Mouse (Mus musculus): ENCODE data around the gene Ctrl.

The Ctrl gene

DNA sequence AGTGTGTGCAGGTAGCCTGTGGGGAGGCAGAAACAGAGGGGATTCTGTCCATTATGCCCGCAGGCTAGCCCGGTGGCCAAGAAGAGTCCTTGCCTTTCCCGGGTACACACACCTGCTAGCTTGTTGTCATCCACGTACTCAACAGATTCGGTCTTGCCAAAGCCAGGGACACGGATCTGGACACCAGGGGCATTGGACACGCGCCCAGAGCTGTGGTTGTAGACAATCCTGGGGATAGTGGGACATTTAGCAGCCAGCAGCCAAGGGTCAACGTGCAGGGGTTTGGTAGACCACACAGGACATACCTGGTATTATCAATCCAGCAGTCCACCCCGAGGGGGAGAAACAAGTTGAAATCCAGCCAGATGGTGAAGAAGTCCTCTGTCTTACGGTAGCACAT lies 8.4 kb upstream of the Ctrl start:
- no peak for DNase-seq (ENCODE audit: extremely low read depth, insufficient read length, low spot score)

DNA sequence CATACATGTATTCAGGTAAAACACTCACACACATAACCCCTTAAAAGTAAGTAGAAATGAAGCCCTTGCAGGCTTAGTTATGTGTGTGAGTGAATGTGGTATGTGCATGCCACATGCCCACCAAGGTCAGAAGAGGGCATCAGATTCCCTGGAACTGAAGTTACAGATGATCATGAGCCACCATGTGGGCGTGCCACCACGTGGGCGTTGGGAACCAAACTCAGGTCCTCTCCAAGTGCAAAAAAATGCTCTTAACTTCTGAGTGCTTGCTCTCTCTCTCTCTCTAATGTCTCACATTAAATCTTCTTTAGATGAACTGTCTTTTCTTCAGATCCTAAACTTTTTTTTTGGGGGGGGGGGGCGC lies 4.6 kb upstream of the Ctrl start, which contains the start of gene Psmb10:
TSS of gene Psmb10 (minus strand) at position 139 of the 364 bp plus-strand sequence.
- no peak for DNase-seq (ENCODE audit: extremely low read depth, insufficient read length, low spot score)

DNA sequence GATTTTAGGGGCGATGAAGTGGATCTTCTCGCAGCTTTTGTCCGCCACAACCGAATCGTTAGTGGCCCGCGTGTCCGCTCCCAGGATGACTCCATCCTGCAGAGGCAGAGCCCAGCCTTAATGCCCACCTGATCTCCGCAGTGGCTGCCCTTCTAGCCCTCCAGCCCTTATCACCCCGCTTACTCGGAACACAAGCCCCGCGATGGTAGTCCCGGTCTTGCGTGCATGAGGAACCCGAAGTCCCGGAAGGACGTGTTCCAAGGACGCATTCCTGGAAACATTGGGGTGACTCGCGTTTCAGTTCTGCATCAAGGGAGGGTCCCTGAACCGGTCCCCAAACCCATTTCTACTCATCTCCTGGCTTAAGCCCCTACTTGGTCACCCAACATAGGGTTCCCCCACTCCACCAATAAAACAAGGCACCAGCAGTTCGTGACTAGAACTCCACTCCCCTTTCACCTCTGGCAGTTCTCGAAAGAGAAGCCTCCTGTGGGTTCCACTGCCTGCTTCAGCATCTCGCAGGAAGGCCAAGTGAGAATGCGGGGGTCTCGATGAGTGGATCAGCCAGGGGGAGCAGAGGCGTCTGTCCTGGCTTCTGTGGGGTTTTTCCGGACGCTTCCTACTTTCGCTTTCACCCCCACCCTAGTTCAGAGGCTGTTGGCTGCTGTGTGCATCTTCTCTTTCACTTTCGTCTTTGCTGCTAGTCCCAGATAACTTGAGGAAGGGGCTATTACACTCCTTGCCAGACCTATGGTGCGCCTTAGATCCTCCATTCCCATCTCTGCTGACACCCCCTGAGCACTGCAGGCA lies 4.0 kb upstream of the Ctrl start:
- DNase-seq (ENCODE audit: extremely low read depth, insufficient read length, low spot score): peak; percentile 60

DNA sequence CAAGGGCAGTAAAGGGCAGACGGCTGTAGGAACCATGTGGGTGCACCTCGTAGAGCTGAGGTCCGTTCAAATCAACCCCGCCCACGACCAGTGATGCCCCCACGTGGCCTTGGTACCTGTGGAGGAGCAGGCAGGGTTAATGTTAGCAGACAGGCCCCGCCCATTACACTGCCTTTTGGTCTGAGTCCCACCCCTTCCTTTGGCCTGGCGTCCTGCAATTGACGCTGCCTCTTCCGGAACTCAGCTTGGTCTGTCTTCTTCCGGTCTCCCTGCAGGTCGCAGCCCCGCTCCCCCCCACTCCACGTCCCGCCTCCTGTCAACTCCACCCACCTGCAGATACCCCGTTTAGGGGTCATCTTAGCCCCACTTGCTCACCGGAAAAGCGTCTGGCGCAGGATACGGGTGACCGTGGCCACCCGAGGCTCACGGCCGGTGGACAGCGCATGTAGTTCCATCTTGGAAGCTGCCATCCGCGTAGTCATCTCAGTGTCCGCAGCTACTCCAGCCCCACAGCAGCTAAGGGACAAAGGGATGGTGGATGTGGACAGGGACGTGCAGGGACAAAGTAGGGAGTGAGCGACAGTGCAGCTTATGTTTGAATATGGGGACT lies 3.3 kb upstream of the Ctrl start:
- peak; percentile 90 for DNase-seq (ENCODE audit: extremely low read depth, insufficient read length, low spot score)

DNA sequence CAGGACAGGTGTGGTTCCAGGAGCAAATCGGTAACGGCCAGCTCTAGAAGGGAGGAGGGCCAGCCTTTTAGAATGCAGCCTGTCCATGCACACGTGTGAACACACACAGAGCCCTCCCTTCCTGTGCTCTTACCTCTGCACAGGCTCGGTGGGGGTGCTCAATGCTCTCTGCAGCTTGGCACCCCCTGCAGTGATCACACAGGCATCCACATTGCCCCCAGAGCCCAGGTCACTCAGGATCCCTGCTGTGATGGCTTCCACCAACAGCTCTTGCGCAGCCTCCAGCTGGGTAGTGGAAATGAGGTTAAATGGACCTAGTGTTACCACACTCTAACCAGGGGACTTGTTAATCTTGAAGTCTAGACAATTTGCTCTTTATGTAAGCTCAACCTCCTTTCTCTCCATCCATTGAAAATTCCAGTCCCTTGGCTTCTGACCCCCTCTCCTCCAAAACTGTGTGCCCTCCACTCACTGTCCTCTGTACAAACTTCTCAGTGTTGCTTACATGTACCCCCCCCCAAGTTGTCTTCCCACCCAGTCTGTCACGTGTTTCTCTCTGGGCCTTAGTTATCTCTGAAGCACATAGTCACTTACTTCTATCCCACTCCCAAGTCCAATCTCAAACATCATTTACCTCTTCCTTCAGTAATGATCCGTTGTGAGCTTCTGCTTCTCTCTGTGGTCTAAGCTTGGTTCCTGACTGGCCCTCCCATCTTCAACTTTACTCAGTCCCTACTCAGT lies 2.4 kb upstream of the Ctrl start:
- no peak for DNase-seq (ENCODE audit: extremely low read depth, insufficient read length, low spot score)

DNA sequence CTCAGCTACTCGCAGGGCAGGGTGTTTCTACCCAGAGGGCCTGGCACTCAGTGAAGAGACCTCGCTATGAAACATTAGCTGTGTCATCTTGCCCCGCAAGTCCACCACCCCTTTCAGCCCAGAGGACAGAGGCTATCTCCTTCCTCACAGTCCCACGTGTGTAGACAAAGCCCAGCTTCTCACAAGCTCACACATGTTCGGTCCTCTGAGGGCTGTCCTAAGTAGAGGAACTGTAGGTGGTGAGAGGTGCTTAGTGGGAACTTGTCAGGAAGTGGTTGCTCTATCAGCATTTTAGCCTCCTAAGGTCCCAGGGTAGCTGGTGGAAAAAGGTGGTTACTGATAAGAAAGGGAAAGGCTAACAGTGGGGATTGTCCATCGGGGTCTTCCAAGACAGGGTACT lies 1.4 kb upstream of the Ctrl start:
- no peak for DNase-seq (ENCODE audit: extremely low read depth, insufficient read length, low spot score)

DNA sequence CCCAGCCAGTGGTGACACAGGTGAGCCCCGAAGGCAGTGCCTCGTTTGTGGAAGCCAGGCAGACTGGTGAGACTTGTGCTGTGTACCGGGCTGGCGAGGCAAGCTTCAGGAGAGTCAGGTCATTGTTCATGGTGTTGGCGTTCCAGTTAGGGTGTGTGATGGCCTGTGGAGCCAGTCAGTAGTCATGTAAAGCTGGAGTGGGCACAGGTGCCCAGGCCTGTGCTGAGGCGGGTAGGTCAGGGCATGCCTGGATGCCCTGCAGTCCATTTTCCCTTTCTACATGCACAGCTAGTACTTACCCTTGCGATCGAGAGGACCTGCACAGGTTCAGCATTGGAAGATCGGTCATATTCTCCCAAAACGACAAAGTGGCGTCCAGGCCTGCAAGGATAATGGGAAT lies 1.1 kb downstream of the Ctrl start:
- DNase-seq (ENCODE audit: extremely low read depth, insufficient read length, low spot score): no peak

DNA sequence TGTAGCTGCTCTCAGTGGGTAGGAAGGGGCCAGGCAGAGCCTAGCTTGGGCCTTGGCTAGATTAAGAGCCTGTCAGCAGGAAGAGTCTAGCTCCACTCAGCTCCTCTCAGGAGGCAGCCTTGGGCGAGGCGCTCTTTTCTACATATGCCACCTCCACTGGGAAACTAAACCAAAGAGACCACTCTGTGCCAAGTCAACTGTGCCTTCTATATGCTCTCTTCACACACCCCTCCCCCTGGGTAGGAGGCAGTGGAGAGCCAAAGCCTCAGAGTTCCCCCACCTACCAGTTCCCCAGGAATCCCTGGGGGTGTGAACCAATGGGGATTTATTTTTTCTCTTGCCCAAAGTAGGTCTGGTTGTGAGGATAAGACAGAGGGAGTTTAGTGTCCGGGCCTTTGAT lies 2.4 kb downstream of the Ctrl start:
- DNase-seq (ENCODE audit: extremely low read depth, insufficient read length, low spot score): no peak

DNA sequence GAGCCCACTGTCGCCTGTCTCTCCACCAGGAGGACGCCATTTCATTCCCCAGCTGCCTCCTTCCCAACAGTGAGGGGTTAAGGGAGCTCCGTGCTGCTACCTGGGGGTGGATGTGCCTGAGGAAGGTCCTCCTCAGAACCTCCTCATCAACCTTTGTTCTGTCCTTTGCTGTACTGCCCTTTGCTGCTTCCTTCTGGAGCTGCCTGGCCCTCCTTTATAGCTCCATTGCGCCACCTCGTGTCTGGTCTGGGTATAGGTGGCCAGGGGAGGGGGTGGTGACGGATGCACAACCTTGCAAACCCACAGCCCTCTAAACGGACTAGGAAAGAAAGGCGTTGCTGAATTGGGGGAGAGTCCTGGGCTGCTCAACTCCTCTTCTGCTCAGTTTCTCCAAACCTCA lies 3.1 kb downstream of the Ctrl start:
- DNase-seq (ENCODE audit: extremely low read depth, insufficient read length, low spot score): peak; percentile 51

DNA sequence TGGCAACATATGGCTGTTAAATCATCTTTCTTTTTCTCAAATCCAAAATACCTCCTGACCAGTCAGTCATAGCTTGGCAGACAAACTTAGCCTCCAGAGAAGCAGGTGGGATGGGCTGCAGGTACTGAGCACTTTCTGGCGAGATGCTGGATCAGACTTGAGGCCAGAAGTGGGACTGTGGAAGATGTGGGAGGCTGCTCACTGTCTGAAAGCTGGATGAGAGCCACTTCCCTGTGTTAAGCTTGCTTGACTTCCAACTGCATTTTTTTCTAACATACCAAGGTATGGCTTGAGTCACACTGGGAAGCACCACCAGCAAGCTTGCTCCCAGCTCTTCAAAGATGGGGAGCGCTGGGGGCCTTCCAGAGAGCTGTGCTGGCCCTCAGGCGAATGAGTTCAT lies 8.5 kb downstream of the Ctrl start:
- DNase-seq (ENCODE audit: extremely low read depth, insufficient read length, low spot score): no peak

DNA sequence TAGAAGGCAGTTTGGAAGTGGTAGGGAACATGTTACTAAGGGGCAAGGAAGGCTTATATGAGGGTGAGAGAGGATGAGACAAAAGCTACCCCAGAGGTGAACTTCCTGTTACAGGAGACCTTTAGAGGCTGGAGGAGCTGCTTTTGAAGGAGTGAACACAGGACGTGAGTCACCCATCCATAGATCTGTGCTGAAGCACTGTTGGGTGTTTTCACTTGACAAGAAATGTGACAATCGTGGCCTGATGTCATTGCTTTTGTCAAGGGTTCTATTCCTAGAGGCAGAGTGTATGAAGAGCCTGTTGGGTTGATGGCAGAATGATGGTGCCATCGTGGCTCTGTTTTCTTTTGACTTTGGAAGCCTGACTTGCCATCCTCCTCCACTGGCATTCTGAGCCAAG lies 14.3 kb downstream of the Ctrl start:
- DNase-seq (ENCODE audit: extremely low read depth, insufficient read length, low spot score): no peak

DNA sequence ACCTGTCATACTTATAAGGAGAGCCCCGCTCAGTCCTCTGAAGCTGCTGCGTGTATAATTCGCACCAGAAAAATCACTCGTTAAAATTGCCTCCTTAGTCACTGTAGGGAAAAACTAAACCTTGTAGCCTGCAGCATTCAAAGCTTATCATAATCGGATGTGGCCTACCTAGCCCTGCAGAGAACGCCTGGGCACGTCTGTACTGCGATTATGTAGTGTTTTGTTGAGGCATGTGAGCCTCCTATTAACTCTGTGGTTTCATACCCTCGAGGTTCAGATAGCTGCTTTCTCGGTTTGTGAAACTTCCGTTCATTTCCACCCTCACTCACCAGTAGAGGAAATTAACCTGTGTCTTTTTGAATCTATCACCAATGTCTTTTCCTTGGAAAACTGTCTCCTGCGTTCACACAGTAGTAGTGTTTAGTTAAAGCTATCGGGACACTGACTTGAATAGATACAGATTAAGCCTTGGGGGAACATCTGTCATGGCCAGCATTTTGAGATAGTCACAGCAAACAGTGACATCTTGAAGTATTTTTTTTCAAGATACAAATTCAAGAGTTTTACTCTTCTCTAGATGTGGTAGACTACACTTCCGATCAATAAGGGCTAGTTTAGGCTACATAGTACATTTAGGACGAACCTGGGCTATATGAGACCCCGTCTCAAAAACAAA lies 32.6 kb downstream of the Ctrl start:
- DNase-seq (ENCODE audit: extremely low read depth, insufficient read length, low spot score): no peak

DNA sequence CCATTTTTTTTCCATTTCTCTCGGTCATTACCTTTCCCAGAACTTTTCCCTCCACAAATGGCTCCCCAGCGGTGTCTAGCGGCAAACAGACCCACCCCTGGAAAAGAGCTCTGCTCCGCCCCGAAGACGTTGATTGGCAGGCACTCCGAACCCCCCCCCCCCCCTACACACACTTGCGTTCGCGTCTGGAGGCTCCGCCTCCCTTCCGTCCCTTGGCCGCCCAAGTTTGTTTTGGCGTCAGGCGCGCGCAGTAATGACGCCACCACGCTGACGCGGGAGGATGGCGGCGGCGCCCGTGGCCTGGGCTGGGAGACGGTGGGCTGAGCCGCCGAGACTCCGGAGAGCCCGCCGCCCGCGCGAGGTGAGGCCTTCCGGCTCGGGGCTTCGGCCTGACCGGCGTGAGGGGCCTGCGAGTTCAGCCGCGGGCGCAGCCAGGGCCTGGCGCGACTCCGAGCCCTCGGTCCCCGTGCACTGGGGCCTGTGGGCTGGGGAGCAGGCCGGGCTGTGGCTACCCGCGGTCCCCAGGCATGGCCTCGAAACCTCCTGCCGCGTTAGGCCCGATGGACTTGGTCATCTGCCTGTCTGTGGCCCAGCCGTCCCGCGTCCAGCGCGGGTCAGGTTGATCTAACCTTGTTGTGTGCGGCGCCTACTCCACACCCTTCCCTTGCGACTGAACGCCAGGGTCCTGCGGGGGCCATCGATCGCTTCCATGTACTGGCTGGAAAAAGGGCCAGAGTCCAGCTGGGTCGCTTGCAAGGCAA lies 33.3 kb downstream of the Ctrl start, which contains the start of gene Pskh1:
TSS of gene Pskh1 (plus strand) at position 262 of the 761 bp plus-strand sequence.
- peak; percentile 92 for DNase-seq (ENCODE audit: extremely low read depth, insufficient read length, low spot score)

DNA sequence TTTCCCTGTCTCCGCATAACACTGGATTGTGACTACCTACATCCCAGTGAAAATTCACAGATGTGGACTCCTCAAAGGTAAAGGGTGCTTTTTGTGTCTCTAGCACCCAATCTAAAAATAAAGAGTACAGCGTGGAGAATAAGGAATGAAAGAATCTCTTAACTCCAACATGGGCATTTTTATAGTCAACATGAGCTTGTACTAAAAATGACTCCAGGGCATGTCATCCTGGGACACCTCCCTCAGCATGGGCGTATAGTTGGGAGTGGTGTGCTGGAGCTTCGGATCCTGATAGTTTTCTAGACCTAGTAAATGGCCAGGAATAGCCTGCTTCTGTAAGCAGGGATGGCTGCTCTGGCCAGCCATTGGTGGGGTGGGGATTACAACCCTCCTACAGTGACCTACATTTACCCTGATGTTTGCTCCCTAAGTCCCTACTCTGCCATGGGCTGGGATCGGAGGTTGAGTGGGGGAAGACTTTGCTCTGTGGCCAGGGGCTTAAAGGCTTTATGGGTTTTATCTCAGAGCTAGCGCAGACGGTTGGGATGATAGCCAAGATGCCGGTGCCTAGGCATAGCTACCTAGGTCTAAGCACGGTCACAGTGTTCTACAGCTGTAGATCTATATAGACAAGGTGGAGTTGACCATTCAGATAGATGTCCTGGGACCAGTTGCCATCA lies 35.7 kb downstream of the Ctrl start:
- no peak for DNase-seq (ENCODE audit: extremely low read depth, insufficient read length, low spot score)

DNA sequence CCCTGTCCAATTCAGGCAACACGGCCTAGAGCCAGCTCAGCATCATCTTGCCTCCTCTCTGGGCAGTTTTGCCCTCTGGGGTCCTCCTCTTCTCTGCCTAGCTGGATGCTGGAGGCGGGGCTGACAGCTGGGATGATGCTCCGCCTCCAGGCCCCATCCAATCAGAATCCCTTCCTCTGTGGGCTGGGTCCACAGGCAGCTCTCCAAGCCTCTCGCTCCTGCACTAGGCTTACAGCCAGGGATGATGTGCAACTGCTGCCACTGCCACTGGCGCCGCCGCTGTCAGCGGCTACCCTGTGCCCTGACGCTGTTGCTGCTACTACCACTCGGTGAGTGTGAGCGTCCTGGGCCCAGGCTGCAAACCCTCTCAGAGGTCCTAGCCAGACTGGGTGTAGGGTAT lies 40.3 kb downstream of the Ctrl start, which contains the start of gene Nrn1l:
TSS of gene Nrn1l (plus strand) at position 229 of the 400 bp plus-strand sequence.
- peak; percentile 59 for DNase-seq (ENCODE audit: extremely low read depth, insufficient read length, low spot score)

DNA sequence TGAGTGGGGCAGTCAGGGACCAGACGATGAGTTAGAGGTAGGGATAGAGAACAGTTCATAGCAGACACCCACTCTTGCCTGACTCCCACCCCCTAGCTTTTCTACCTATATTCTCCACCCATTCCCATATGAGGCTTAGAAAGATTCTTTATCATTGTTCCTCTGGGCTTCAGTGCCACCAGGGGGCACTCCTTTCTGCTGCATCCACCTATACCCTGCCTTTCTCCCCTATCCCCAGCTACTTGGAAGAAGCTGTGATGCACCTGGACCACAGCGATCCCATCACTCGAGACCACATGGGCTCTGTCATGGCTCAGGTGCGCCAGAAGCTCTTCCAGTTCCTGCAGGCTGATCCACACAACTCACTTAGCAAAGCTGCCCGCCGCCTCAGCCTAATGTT lies 41.2 kb downstream of the Ctrl start:
- no peak for DNase-seq (ENCODE audit: extremely low read depth, insufficient read length, low spot score)

DNA sequence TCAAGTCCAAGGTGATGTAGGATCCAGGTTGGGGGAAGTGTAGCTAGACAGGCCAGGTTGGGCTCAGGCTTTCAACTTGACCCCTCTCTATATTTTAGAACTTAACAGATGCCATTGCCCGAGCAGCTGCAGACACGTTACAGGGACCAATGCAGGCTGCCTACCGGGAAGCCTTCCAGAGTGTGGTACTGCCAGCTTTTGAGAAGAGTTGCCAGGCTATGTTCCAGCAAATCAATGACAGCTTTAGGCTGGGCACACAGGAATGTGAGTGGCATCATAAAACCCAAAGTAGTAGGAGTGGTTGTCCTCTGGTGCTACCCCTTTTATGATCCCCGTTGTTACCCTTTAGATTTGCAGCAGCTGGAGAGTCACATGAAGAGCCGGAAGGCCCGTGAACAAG lies 42.8 kb downstream of the Ctrl start:
- DNase-seq (ENCODE audit: extremely low read depth, insufficient read length, low spot score): no peak

DNA sequence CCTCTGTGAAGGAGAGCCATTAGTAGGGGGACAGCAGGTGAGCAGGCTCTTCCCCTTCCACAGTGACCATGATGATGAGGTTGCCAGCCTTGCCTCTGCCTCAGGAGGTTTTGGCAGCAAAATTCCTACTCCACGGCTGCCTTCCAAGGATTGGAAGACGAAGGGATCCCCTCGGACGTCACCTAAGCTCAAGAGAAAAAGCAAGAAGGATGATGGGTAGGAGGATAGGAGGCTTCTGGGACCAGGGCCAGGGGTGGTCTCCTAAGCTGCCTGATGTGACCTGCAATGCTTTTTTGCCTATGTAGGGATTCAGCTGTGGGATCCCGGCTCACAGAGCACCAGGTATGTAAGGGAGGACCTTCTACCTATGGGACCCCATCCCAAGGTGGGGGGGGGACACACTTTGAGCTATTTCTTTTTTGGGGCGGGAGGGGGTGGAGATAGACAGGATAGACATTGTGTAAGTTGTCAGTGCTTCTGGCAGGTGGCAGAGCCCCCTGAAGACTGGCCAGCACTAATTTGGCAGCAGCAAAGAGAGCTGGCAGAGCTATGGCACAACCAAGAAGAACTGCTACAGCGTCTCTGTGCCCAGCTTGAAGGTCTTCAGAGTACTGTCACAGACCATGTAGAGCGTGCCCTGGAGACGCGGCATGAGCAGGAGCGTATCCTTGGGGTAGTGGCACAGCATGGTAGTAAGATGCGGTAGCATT lies 43.8 kb downstream of the Ctrl start:
- no peak for DNase-seq (ENCODE audit: extremely low read depth, insufficient read length, low spot score)

Measured in 3134 (cell line).